Mouse (Mus musculus) thymus, adult 2 months (tissue): ENCODE measurements around the gene Ppp1r14d.

Source experiments
- CTCF ChIP-seq: fragments of 200-500 bp; IDR thresholded peaks from 2 replicates; pipeline ENCODE4 v1.5.1; 2012; ENCODE audit warnings: mild to moderate bottlenecking, control low read depth, low read length, moderate library complexity, borderline replicate concordance; ENCODE audit not compliant: control insufficient read depth, poor library complexity, insufficient read depth; ENCODE audit errors: extremely low read depth
- POLR2A ChIP-seq: fragments of 200-500 bp; IDR thresholded peaks from 2 replicates; pipeline ENCODE4 v1.6.1; 2012; ENCODE audit warnings: mild to moderate bottlenecking, low read length, control low read depth, moderate library complexity; ENCODE audit not compliant: control insufficient read depth, poor library complexity, insufficient read depth; ENCODE audit errors: extremely low read depth

GRCm38 (mm10) chr2:119202914-119203453 lies 26.7 kb downstream of the Ppp1r14d start:
- no peak for TF ChIP-seq POLR2A
- no peak for TF ChIP-seq CTCF
